Mouse (Mus musculus) adrenal gland, adult 2 months (tissue): ENCODE measurements at regions not wholly inside any gene's neighbourhood (a gene's known extent, or its start where the extent isn't known, plus 50 kb on each side); places are given as distances from the start of the nearest gene placed in this dataset.
A peak's percentile ranks its signal among the peaks of the same experiment; 100 is the strongest.

ENCODE experiments used
- DNase-seq: peaks from one replicate; pipeline ENCODE4 v3.0.0; 2021

DNA sequence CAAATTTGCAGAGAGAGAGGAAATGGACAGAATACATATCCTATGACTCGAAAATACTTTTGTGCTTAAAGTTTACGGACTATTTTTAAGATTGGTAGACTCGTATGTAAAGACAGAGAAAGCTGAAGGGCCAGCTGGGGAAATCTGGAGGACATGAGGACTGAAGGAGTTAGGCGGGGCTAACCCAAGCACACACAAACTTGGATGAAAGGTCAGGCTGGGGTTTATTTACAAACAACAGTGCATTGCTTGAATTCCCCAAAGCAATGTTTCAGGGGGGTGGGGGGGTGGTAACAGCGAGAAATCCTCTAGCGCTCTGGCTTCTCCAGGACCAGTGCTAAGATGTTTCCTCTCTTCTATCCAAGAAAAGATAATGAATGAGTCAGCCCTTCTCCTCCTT, 68.3 kb downstream of the Ptger2 start:
- DNase-seq, result no peak

DNA sequence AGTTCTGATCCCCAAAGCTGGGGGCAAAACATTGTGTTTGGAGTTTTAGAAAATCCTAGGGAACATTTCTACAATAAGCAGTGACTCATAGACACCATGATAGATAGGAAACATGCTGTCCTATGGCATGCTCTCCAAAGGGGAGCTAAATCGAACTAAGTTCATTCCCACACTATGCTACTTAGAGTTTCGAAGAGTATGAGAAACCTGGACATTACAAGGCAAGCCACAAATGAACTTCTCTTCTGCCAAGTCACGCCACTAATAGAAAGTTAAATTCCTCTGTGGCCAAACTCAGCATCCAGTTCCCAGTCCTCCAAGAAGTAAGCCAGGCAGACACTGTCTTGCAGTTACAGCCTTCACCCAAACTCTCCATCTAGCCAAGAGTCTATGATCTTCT, 73.7 kb downstream of the Ptger2 start:
- DNase-seq, result no peak

DNA sequence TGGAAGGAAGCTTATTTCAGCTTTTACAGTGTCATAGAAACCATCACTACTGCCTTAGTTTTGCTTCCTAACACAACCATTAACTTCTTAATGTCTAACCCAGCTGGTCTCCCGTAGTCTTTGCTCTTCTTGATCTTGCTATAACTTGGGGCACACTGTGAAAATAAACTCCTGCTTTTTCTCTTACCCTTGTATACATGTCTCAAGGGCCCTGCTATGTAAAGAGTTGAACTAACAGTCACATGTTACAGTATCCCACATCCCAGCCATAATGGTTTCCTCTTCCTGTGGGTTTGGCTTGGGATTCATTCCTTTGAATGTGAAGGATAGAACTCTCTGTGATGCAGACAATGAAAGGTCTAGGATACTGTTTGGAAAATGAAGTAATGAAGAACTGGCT, 76.5 kb downstream of the Ptger2 start:
- no peak for DNase-seq

DNA sequence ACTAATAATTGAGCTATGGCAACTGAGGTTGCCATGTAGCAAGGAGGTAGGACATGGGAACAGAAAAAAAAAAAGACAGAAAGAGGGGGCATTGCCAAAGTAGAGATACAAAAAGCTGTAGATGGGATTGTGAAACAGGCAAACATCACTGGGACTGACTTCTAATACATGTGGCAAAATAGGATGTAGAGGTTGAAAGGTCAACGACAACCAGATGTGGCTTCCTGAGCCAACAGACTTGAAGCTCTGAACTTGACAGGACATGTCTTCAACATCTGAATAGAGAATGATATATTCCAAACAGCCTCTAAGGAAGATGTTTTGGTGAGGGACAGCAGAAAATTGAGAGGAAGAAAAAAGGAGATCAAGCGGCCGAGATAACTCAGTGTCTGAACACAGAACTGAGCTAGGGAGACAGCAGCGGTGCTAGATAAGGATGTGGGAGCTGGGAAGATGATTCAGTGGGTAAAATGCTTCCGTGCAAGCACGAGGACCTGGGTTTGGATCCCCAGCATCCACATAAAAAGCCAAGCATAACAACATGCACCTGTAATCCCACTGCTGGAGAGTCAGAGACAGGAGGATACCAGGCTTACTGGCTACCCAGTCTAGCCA, 81.7 kb downstream of the Ptger2 start:
- no peak for DNase-seq

DNA sequence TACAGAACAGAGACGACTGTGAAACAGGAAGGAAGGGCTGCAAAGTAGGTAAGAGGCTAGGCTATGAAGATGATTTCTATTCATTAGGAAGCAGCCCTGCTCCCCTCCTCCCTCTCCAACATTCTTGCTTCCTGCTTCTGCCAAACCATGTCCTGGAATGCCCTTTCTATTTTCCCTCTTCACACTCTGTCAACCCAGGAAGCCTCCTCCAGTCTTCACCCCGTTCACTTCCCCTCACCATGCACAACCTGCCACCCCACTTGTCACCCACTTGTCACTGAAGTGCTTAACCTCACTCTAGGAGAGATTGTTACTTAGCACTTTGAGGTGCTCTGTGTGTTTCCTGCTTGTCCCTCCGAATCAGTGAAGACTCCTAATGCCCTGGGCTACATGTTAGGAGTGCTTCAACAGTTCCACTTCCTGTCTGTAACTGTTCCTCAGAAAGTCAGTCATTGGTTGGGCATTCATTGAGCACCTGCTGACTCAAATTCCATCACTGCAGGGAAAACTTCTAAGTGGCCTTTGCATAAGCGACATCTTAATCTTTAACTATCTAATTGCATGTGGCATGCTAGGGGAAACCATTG, 87.0 kb downstream of the Ptger2 start:
- no peak for DNase-seq

DNA sequence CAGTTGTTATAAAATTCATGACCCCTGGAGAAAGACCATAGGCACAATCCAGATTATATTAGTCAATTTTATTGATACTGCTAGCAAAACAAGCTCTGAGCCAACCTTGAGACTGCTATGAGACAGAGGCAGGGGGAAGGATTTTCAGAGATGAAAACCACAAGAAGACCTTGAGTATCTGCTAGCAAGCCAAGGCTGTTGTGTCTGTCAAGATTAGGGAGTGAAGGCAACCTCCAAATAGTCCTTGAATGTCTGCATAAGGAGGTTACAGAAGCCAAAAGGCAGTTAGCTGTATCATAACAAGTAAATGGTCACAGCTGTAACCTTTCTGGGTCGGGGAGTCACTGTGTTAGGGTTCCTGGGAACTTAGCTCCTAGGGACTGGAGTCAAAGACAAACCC, 89.2 kb downstream of the Ptger2 start:
- DNase-seq, result peak; percentile 53

DNA sequence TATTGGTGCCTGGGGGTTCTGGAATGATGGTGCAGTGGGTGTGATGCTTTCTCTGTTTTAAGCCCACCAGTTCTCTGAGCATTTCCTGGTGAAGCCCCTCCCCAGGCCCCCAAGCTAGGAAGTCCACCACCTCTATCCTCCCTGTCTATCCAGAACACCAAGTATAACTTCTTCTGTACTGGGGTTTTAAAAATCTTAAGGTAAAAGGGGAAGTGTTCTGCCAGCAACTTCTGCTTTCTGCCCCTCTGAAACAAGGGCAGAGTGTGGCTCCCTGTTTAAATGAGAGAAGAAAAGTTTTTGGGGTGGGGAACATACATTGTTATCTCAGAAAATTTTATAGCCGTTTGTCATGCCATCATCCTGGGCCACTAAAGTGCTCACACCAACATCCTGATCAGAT, 91.8 kb downstream of the Ptger2 start:
- no peak for DNase-seq

DNA sequence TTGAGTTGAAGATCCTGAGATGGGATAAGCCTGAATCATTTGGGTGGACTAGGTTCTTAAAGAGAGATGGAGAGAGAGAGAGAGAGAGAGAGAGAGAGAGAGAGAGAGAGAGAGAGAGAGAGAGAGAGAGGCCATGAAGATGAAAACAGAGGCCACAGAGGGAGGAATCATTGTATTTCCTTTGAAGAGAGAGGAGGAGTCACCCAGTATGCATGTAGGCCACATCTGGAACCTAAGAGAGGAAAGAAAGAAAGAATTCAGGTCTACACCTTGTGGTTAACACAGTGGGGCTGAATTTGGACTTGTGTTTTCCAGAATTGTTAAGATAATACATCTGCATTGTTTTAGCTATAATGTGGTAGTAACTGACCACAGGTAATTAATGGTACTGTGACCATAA, 92.2 kb downstream of the Ptger2 start:
- DNase-seq, result no peak

DNA sequence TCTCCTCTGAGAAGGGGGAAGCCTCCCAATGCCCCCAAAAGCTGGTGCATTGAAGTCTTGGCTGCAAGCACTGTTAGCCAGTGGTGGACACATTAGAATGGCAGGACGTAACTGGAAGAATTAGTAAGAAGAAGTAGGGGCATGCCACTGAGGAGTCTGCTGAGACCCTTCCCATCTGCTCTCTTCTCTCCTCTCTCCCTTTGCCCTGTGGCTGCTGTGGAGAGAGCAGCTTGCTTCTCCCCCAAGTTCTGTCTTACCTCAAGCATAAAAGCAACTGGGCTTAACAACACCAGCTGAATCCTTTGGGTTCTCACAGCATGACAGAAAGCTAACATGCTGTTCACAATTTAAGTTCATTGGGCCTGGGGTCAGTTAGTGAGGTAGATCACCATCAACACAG, 95.1 kb downstream of the Ptger2 start:
- DNase-seq, result no peak
